Mouse (Mus musculus): ENCODE results near the gene Cct2. TPM values are rescaled to one million over a fixed set of nuclear protein-coding genes. Genes with fewer than 3 reads are reported as not detected.
"Not testable (repeated sequence)": the region's sequence is repeated elsewhere in the genome, so short reads cannot be mapped to it uniquely, and the experiment has no call there.

The Cct2 gene
- total RNA-seq, 2 experiments from 2014 or later: 254 to 257 TPM

- no peak for DNase-seq
Observed at GRCm38 (mm10) chr10:117055668-117056067, 7.9 kb downstream of the Cct2 start.

DNA sequence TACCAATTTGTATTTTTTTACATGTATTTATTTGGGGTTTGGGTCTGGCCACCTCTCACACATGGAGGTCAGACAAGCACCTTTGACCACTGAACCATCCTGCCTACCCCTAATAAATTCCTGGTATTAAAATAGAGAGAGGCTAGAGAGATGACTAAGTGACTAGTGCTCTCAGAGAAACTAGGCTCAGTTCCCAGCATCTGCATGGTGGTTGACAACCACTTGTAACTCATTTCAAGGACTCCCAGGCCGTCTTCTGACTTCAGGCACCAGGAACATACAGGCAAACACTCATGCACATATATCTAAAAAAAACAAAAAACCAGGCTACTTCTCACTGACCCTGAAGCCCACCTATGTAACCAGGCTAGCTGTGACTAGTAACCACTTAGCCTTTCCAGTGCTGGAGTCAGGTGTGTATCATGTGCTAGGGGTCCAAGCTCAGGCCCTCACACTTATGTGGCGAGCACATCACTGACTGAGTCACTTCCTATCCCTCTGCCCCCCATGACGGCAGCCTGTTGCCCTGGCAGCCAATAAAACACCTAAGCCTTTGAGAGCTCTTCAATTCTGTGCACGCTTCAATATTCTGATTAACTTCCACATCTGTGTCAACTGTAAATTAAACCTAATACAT, 13.5 kb downstream of the Cct2 start:
- peak; percentile 51 to 68 for DNase-seq

DNA sequence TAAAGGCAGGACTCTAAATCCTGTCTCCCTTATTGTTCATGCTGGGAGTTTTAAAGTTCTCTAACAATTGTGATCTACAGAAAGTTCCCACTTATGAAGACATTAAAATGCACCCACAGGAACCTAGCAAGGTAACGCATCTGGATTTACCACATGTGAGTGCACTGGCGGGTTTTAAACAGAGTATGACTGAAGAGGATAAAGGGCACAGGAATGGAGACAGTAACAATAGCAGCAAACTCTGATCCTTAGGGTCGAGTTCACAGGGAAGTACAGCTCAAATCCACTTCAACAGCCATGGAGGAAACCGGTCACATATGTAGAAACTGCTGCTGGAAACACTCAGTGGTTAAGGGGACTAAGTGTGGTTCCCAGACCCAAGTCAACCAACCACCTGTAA, 14.4 kb downstream of the Cct2 start:
- no peak for DNase-seq

DNA sequence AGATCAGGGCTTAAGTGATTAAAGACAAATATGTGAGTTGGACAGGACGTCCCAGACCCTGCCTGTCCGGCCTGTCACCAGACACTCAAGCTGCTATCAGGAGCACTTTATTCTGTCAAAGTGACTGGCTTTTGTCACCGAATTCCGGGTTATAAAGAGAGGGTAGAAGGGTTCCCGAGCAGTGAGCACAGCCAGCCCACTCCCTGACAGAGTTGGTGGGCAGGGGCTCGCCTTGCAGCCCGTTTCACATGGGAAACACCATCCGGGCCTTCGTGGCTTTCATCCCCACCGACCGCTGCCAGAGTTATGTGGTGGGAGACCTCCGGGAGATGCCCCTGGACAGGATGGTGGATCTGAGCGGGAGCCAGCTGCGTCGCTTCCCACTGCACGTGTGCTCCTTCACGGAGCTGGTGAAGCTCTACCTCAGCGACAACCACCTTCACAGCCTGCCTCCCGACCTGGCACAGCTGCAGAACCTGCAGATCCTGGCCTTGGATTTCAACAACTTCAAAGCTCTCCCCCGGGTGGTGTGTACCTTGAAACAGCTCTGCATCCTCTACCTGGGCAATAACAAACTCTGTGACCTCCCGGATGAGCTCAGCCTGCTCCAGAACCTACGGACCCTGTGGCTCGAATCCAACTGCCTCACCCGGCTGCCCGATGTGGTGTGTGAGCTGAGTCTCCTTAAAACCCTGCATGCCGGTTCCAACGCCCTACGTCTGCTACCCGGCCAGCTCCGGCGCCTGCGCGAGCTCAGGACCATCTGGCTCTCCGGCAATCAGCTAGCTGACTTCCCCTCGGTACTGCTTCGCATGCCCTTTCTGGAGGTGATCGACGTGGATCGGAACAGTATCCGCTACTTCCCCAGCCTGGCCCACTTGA, 18.2 kb downstream of the Cct2 start, which contains the start of gene Lrrc10:
Gene Lrrc10, plus strand, starts transcription at position 167 of the 882 bp plus-strand sequence.
- DNase-seq: peak in 1 of 2 experiments; percentile 14

- DNase-seq: not testable (repeated sequence)
Observed at GRCm38 (mm10) chr10:117043497-117044166, 20.0 kb downstream of the Cct2 start.

DNA sequence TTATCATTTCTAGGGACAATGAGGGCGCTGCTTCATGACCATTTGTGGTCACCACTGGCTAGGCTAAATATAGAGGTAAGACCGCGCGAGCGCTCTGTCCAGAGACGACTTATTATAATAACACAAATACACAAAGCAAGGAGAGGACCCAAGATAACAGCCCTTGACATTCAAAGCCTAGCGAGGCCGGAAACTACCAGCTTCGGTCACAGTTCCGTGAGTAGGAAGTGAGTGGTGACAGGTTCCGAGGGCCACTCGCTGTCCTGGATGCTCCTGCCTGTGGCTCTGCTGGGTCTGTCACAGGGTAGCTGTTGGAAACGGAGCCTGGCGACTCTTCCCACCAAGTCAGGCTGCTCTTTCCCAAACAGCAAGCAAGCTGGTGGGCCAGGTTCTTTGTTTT, 21.3 kb downstream of the Cct2 start:
- DNase-seq: peak; percentile 14 to 21

GRCm38 (mm10) chr10:117040355-117040754, 23.3 kb downstream of the Cct2 start:
- peak in 1 of 2 experiments; percentile 23 for DNase-seq

DNA sequence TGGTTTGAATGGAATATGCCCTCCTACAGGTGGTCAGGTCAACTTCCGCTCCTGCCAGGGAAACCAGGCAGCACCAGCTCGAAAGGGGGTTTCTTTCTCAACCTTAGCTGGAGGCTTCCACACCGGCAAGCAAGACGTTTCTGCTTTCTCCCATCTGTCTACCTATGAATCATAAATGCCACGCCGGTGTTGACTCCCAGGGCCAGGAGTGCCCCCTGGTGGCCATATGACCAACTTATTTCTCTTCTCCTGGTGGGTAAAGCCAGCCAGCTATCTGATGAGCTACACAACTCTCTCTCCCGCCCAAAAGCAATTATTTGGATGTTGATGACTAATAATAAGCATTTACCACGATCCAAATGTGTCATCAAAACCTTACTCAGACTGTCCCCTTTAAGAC, 29.8 kb downstream of the Cct2 start:
- peak; percentile 88 to 92 for DNase-seq

DNA sequence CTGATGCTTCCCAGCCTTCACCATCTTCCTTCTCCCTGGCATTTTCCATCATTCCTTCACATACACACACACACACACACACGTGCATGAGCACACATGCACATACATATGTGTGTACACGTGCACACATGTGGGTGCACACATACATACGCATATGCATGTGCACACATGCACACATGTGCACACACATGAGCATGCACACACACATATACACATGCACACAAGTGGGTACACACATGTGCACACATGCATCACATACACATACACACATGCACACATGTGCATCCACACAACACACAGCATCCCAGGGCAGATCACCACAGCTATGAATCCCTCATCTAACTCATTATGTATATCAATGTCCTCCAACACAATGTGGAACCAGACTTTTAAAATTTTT, 32.5 kb downstream of the Cct2 start:
- no peak for DNase-seq

- no peak for DNase-seq
Observed at GRCm38 (mm10) chr10:117026176-117026575, 37.4 kb downstream of the Cct2 start.

- not testable (repeated sequence) for DNase-seq
Observed at GRCm38 (mm10) chr10:117025776-117026175, 37.8 kb downstream of the Cct2 start.

DNA sequence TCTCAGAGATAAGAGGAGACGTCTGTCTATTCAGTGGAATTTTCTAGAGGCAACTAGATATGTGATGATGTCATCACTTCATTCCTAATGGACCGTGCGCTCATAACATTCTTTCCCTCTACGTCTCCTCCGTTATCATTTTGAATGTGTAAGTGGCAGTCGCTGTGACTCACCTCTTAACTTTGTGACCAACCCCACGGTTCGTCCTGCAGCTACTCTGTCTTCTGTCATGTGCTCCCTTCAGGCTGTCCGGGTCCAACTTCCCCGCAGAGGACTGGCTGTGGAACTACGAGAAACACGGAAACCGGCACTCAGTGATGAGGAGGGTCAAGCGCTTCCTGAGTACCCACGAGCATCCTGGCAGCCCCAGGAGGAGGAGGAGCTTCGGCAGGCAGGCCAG, 39.9 kb downstream of the Cct2 start:
- peak in 1 of 2 experiments; percentile 7 for DNase-seq

DNA sequence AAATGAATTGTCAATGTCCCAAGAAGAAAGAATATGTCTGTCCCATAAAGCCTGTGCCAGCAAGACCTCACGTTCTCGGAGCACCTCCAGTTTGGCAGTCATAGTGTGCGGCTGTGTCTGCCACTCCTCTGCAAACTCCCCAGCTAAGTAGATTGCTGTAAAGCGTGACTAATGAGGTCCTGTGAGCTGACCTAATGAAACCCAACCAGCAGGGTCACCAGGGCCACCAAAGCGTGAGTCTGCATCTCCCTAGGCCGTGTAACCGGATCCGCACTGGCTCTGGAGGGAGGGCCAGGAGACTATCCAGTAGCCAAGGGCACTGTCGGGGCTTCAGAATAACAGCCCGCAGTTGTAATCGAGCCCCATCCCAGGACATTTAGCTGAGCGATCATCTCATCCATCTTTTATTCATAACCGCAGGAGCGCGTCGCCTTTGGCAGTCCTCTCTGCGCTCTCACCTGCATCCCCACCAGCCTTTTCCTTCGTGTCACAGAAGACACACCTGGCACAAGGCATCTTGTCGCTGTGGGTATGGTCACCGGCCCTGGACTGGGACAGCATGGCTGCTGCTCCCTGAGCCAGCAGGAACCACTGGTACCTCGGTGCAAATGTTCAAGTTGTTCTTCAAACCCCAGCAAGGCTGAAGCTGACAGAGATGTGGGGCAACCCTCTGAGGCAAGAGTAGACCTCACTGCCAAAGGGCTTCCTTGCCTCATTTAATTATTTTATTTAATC, 42.4 kb downstream of the Cct2 start:
- peak in 1 of 2 experiments; percentile 12 for DNase-seq

DNA sequence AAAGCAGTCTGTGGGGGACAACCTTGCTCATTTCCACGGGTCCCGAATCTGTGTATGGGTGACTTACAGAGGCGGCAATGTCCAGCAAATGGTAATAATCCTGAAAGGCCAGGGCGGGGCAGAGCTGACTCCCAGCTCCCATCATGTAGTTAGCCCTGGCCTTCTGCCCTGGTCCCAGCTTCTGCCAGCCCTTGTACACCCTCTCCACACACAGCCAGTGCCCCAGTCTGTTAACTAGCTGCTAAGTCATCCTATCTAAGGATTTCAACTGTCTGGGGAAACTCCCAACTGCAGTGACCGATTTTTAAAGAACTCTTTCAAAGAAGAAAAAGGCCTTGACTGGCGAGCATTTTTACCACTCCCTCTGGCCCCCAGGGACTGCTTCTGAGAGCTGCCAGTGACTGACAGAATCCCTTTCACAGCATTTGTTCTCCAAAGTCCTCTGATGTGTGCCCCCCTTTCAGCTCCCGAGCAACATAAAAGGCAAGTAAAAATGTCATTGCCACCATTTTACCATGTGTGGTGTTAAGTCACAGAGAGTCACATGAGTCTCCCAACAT, 45.3 kb downstream of the Cct2 start:
- DNase-seq: no peak

- no peak for DNase-seq
Observed at GRCm38 (mm10) chr10:117014565-117014964, 49.0 kb downstream of the Cct2 start.

DNA sequence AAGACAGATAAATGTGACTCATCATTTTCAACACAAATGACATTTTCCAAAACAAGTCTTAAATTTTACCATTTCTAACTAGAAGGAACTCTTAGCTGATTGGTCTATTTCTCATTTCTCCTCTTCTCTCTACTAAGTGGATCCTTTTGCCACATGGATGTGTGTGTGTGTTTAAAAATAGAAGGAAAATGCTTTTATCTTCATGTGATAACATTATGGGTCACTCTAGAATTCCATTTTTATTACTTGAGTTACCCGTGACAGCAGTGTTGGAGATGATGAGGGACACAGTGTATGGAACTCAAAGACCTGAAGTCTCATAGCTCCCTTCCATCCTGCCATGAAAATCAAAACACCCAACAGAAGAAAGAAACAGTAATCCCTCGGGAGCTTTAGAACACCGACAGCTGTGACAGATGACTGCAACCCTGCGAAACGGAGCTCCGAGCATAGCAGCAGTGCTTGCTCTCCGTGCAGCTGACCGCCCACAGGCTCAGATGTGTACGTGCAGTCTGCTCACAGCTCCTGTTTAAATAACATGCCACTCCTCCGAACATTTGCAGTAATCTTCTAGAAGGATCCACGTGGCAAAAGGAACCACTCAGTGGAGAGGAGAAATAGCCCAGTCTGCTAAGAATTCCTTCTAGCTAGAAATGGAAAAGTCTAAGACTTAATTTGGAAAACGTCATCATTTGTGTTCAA, 49.8 kb downstream of the Cct2 start:
- peak; percentile 9 to 33 for DNase-seq

- DNase-seq: no peak
Observed at GRCm38 (mm10) chr10:117011047-117011446, 52.6 kb downstream of the Cct2 start.

DNA sequence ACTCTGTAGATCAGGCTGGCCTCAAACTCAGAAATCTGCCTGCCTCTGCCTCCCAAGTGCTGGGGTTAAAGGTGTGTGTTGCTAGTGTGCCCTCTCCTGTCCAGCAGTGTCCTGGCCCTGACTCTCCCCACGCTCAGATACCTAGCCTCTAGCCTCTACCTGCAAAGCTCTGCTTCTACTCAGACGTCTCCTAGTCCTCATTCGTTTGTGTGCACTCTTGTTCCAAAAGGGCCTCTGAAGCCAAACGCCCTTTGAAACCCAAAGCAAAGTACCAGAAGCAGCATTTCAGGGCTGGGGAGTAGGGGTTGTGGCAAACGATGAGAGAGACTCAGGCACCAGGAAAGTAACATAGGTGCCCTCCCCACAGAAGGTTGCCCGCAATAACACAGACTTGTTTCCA, 53.9 kb downstream of the Cct2 start:
- no peak for DNase-seq

- no peak for DNase-seq
Observed at GRCm38 (mm10) chr10:117005707-117006464, 57.7 kb downstream of the Cct2 start.

DNA sequence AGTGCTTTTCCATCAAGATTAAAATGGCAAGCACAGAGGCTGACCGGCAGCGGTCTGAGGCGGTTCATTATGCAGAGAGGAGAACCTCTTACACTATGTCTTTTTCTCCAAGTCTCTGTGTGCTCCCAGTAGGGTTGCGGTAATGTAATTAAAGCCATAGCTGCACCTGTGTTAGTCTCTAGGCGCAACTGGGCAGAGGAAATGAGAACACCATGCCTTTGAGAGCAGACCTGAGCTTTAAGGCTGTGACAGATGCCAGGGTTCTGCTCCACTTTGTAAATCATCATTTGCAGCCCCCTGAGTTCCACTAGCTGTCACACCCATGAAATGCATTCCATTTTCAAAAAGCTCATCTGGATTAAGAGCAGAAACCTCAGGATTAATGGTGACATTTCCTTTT, 58.9 kb downstream of the Cct2 start:
- no peak for DNase-seq

Data from adrenal gland, postnatal 36 days (tissue).